Mouse (Mus musculus): ENCODE data around the gene Hist1h2an. TPM values are rescaled to one million over a fixed set of nuclear protein-coding genes. Genes with fewer than 3 reads are reported as not detected.

Gene Hist1h2an
- total RNA-seq, 4 experiments from 2014 or later = 1.1 TPM; not detected in 3

Small RNAs within 50 kb of the gene (microRNA-seq; reads per million reads assigned to microRNA genes)
- gene Gm19658 = not detected
- not detected for gene Gm44346
- not detected for gene Gm44454
- gene Gm44466 = not detected

Other genes with a start within 250 kb of the Hist1h2an start
- not detected for gene Olfr1366, start 244.4 kb downstream of the Hist1h2an start, total RNA-seq (2022)
- gene Olfr1535, start 227.3 kb downstream of the Hist1h2an start, total RNA-seq (2022) = not detected
- not detected for gene Olfr1364, start 205.5 kb downstream of the Hist1h2an start, total RNA-seq (2022)
- gene Olfr1362, start 173.2 kb downstream of the Hist1h2an start, total RNA-seq (2022) = not detected
- gene Olfr11, start 144.7 kb downstream of the Hist1h2an start, total RNA-seq (2022) = not detected
- gene Olfr1361, start 123.8 kb downstream of the Hist1h2an start, total RNA-seq (2022) = not detected
- not detected for gene Olfr1360, start 109.8 kb downstream of the Hist1h2an start, total RNA-seq (2022)
- not detected for gene Olfr1359, start 89.1 kb downstream of the Hist1h2an start, total RNA-seq (2022)
- gene Hist1h2bl, start 71.1 kb downstream of the Hist1h2an start, total RNA-seq (2022) = 10 to 100 TPM in 1 of 4 experiments, 1 to 10 TPM in 3; 5.4 to 11.8 (median 8.0) TPM
- gene Hist1h2ai, start 70.8 kb downstream of the Hist1h2an start, total RNA-seq (2022) = 10 to 100 TPM in 2 of 4 experiments, 1 to 10 TPM in 1, not detected in 1; 1.1 to 17.1 (median 12.1) TPM
- 10 to 100 TPM in 2 of 4 experiments, 1 to 10 TPM in 2; 5.0 to 19.2 (median 10.1) TPM for gene Hist1h3h, start 69.6 kb downstream of the Hist1h2an start, total RNA-seq (2022)
- 1 to 10 TPM in 2 of 4 experiments, under 1 TPM in 1, not detected in 1; 0.94 to 3.0 (median 1.8) TPM for gene Hist1h2bm, start 65.2 kb downstream of the Hist1h2an start, total RNA-seq (2022)
- 1 to 10 TPM; 1.4 to 4.4 (median 4.0) TPM for gene Hist1h4j, start 52.2 kb downstream of the Hist1h2an start, total RNA-seq (2022)
- 10 to 100 TPM; 26.9 to 29.6 (median 28.6) TPM for gene Hist1h4k, start 36.7 kb downstream of the Hist1h2an start, total RNA-seq (2022)
- 1 to 10 TPM in 3 of 4 experiments, not detected in 1; 1.5 to 4.4 (median 2.0) TPM for gene Hist1h2ak, start 33.4 kb downstream of the Hist1h2an start, total RNA-seq (2022)
- gene Hist1h2bn, start 33.1 kb downstream of the Hist1h2an start, total RNA-seq (2022) = 1 to 10 TPM; 2.0 to 7.1 (median 4.3) TPM
- gene Hist1h1b, start 6.6 kb downstream of the Hist1h2an start, total RNA-seq (2022) = 1 to 10 TPM in 3 of 4 experiments, under 1 TPM in 1; 0.62 to 4.7 (median 2.5) TPM
- gene Hist1h3i, start 3.8 kb downstream of the Hist1h2an start, total RNA-seq (2022) = 10 to 100 TPM in 1 of 4 experiments, 1 to 10 TPM in 3; 6.6 to 10.5 (median 8.8) TPM
- gene Hist1h2bp, start 243 bp upstream of the Hist1h2an start, total RNA-seq (2022) = 1 to 10 TPM in 3 of 4 experiments, under 1 TPM in 1; 0.81 to 6.2 (median 1.3) TPM
- 10 to 100 TPM; 25.7 to 37.7 (median 29.1) TPM for gene Hist1h2bq, start 23.0 kb upstream of the Hist1h2an start, total RNA-seq (2022)
- gene Hist1h2ao, start 23.2 kb upstream of the Hist1h2an start, total RNA-seq (2022) = 10 to 100 TPM in 1 of 4 experiments, not detected in 3; 16.3 TPM
- gene Hist1h4m, start 24.5 kb upstream of the Hist1h2an start, total RNA-seq (2022) = 10 to 100 TPM; 22.8 to 37.8 (median 29.3) TPM
- gene Hist1h4n, start 45.0 kb upstream of the Hist1h2an start, total RNA-seq (2022) = 10 to 100 TPM in 3 of 4 experiments, 1 to 10 TPM in 1; 6.1 to 17.9 (median 14.8) TPM
- 10 to 100 TPM in 1 of 4 experiments, 1 to 10 TPM in 2, not detected in 1; 3.1 to 13.1 (median 4.1) TPM for gene Hist1h2ap, start 46.3 kb upstream of the Hist1h2an start, total RNA-seq (2022)
- gene Hist1h2br, start 46.5 kb upstream of the Hist1h2an start, total RNA-seq (2022) = 10 to 100 TPM; 25.5 to 37.9 (median 28.9) TPM
- gene Zfp184, start 157.9 kb upstream of the Hist1h2an start, total RNA-seq (2022) = 1 to 10 TPM in 1 of 4 experiments, under 1 TPM in 3; 0.46 to 1.0 (median 0.83) TPM
- not detected for gene Pom121l2, start 194.0 kb upstream of the Hist1h2an start, total RNA-seq (2022)
- gene Prss16, start 222.5 kb upstream of the Hist1h2an start, total RNA-seq (2022) = under 1 TPM in 1 of 4 experiments, not detected in 3; 0.22 TPM
- gene Hist1h2ah, start 248.3 kb upstream of the Hist1h2an start, total RNA-seq (2022) = 10 to 100 TPM in 2 of 4 experiments, 1 to 10 TPM in 2; 1.7 to 11.1 (median 9.1) TPM
- gene Hist1h2bk, start 248.7 kb upstream of the Hist1h2an start, total RNA-seq (2022) = 10 to 100 TPM in 1 of 4 experiments, 1 to 10 TPM in 3; 4.6 to 13.2 (median 8.3) TPM